Mouse (Mus musculus): ENCODE data around the gene Slfn4. TPM values are rescaled to one million over a fixed set of nuclear protein-coding genes. Genes with fewer than 3 reads are reported as not detected.
A peak's percentile ranks its signal among the peaks of the same experiment; 100 is the strongest.
"Not testable (repeated sequence)": the region's sequence is repeated elsewhere in the genome, so short reads cannot be mapped to it uniquely, and the experiment has no call there.

The Slfn4 gene
- polyA plus RNA-seq (2015; fragmentation: Nextera tagmentation; extraction: Ambion mirVana) = 0.06 and 0.08 TPM in 2 replicates

DNA sequence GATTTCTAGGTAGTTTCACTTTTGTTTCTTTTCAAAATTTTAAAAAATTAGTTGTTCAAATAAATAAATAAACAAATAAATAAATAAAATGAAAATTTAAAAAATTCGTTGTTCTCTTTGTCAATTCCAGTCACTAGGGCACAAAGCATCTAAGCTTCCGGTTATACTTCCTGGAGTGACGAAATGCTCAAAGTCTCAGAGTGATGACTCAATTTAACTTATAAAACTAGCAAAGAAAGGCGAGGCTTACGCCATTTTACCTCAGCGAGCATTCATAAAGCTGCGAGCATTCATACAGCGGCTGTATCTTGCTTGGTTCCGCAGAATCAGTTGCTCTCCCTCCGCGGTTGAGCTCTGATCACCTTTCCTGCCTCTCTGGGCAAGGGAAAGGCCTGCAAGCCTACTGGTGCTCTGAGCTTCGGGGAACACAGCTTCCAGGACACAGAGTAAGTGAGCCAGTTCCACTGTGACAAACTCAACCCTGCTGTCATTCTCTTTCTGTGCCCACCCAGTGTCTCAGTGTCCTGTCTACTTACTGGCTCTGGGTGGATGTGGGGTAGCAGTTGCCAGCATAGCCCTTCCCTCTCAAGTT lies at the start of gene Slfn4:
TSS of gene Slfn4 (plus strand) at position 239 of the 592 bp plus-strand sequence.
- Histone ChIP-seq H3K9me3 (replicated peaks) (no peaks in the 10 kb centered on the region), H3K9ac (no peak within 1 kb of the TSS), H3K27ac (no peak within 1 kb of the TSS), H3K4me3 (replicated peaks) (no peak within 1 kb of the TSS), H3K36me3 (no peaks in the 10 kb centered on the region), H3K4me2 (no peak within 1 kb of the TSS), H3K27me3 (no peaks in the 10 kb centered on the region), H3K4me1 (replicated peaks) (no peaks in the 10 kb centered on the region)
- no peak for ATAC-seq (ENCODE audit: low read depth)
- DNase-seq = no peak
- 66% methylated on average over 12 of the region's 12 CpGs for WGBS (ENCODE audit: insufficient replicate concordance)

DNA sequence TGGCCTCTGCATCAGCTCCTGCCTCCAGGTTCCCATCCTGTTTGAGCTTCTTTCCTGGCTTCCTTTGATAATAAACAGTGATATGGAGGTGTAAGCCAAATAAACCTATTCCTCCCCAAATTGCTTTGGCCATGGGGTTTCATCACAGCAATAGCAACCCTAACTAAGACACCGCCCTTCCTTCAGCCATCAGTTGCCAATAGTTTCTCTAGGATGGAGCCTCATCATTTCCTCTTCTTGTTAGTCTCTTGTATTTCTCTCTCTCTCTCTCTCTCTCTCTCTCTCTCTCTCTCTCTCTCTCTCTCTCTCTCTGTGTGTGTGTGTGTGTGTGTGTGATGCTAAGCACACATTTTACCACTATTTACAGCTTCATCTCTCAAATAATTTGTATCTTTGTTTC lies 49.4 kb upstream of the Slfn4 start:
- not testable (repeated sequence) for H3K27ac ChIP-seq; H3K4me3 ChIP-seq (replicated peaks); ATAC-seq (ENCODE audit: low read depth); H3K36me3 ChIP-seq; H3K4me2 ChIP-seq; H3K27me3 ChIP-seq; H3K9ac ChIP-seq; H3K9me3 ChIP-seq (replicated peaks); H3K4me1 ChIP-seq (replicated peaks); DNase-seq
- 100% methylated on average over 1 of the region's 1 CpGs for WGBS (ENCODE audit: insufficient replicate concordance)

DNA sequence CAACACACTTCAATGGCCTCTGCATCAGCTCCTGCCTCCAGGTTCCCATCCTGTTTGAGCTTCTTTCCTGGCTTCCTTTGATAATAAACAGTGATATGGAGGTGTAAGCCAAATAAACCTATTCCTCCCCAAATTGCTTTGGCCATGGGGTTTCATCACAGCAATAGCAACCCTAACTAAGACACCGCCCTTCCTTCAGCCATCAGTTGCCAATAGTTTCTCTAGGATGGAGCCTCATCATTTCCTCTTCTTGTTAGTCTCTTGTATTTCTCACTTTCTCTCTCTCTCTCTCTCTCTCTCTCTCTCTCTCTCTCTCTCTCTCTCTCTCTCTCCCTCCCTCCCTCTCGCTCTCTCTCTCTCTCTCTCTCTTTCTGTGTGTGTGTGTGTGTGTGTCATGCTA lies 37.7 kb upstream of the Slfn4 start:
- WGBS (ENCODE audit: insufficient replicate concordance) = 80% methylated on average over 1 of the region's 2 CpGs
- not testable (repeated sequence) for DNase-seq; H3K36me3 ChIP-seq; H3K27ac ChIP-seq; H3K27me3 ChIP-seq; H3K9ac ChIP-seq; ATAC-seq (ENCODE audit: low read depth); H3K4me1 ChIP-seq (replicated peaks); H3K4me2 ChIP-seq; H3K9me3 ChIP-seq (replicated peaks); H3K4me3 ChIP-seq (replicated peaks)

DNA sequence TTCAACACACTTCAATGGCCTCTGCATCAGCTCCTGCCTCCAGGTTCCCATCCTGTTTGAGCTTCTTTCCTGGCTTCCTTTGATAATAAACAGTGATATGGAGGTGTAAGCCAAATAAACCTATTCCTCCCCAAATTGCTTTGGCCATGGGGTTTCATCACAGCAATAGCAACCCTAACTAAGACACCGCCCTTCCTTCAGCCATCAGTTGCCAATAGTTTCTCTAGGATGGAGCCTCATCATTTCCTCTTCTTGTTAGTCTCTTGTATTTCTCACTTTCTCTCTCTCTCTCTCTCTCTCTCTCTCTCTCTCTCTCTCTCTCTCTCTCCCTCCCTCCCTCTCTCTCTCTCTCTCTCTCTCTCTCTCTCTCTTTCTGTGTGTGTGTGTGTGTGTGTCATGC lies 26.0 kb upstream of the Slfn4 start:
- WGBS (ENCODE audit: insufficient replicate concordance) = no CpG with 5 or more reads among the region's 1 CpGs
- H3K4me3 ChIP-seq (replicated peaks); H3K4me1 ChIP-seq (replicated peaks); H3K9me3 ChIP-seq (replicated peaks); DNase-seq; H3K4me2 ChIP-seq; H3K27ac ChIP-seq; ATAC-seq (ENCODE audit: low read depth); H3K36me3 ChIP-seq; H3K27me3 ChIP-seq; H3K9ac ChIP-seq: not testable (repeated sequence)

DNA sequence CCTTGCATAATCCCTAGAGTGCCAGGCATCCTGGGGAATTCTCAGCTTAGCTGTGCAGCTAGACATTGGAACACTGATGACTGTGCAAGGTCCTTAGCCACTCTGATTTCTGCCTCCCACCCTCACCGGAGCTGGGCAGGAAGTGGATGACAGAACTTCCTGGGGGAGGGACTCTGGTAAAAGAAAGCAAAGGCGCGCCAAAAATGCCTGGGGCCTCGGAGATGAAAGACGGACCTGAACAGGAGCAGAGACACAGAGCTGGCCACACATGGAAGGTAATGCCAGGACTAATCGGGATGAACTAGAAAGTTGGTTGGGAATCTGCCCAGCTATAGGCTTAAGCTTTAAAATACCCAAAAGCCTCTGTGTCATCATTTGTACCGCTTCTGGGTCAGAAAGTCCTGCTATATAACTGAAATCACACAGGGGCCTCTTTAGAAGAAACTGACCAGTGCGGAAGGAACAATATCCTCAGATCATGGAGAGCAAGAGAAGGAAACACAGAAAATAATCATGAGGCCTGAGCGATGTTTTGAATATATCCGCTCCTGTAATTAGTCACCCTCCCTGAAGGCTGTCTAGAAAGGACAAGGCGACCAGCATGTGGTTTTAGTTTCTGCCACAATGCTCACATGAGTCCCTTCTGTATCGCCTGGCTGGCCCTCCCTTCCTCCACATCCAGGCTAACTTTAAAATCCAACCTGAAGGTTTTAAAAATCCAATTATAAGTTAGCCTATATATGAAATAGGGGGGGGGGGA lies 16.3 kb downstream of the Slfn4 start, which contains the start of gene Slfn3:
TSS of gene Slfn3 (plus strand) at position 197 of the 760 bp plus-strand sequence.
- DNase-seq = no peak
- WGBS (ENCODE audit: insufficient replicate concordance) = 36% methylated on average over 12 of the region's 12 CpGs

DNA sequence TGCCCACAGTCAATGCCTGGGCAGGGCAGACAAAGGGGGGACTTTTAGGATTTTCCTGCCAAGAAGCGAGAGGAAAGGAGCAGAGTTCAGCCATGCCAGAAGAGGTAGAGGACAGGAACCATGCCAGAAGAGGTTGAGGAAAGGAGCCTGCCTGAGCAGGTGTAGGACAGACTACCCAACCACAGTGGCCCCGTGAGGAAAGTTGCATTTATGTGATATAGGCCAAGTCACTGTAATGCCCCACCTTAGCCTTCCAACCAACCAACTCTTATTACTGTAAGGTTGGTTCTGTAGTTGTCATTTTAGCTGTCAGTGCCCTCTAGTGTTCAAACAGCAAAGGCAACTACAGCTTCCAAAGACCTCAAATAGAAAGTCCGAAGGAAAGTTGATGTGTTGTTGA lies 17.0 kb downstream of the Slfn4 start:
- peaks cover 7% of the 10 kb centered on the region for H3K4me1 ChIP-seq (replicated peaks)
- WGBS (ENCODE audit: insufficient replicate concordance) = 34% methylated on average over 3 of the region's 3 CpGs
- peak overlapping the region; percentile 57 for H3K9ac ChIP-seq
- DNase-seq (no peak), ATAC-seq (ENCODE audit: low read depth) (peak; percentile 89)
- no peaks in the 10 kb centered on the region for H3K27me3 ChIP-seq
- H3K4me3 ChIP-seq (replicated peaks) = peak overlapping the region; percentile 52
- H3K4me2 ChIP-seq = peak overlapping the region; percentile 64
- H3K36me3 ChIP-seq = no peaks in the 10 kb centered on the region
- H3K27ac ChIP-seq = peak overlapping the region; percentile 48; the same call in 1 of the 2 replicates
- no peaks in the 10 kb centered on the region for H3K9me3 ChIP-seq (replicated peaks)

More for the DNA sequence above, 16.3 kb downstream of the Slfn4 start, which contains the start of gene Slfn3:
- peaks cover 7% of the 10 kb centered on the region for H3K4me1 ChIP-seq (replicated peaks)
- H3K9ac ChIP-seq = peak within 1 kb of the TSS; percentile 57
- H3K27me3 ChIP-seq = no peaks in the 10 kb centered on the region
- H3K36me3 ChIP-seq = no peaks in the 10 kb centered on the region
- peak; percentile 58 for ATAC-seq (ENCODE audit: low read depth)
- H3K9me3 ChIP-seq (replicated peaks) = no peaks in the 10 kb centered on the region
- H3K27ac ChIP-seq = peak within 1 kb of the TSS; percentile 48
- peak within 1 kb of the TSS; percentile 52 for H3K4me3 ChIP-seq (replicated peaks)
- peak within 1 kb of the TSS; percentile 64 for H3K4me2 ChIP-seq

DNA sequence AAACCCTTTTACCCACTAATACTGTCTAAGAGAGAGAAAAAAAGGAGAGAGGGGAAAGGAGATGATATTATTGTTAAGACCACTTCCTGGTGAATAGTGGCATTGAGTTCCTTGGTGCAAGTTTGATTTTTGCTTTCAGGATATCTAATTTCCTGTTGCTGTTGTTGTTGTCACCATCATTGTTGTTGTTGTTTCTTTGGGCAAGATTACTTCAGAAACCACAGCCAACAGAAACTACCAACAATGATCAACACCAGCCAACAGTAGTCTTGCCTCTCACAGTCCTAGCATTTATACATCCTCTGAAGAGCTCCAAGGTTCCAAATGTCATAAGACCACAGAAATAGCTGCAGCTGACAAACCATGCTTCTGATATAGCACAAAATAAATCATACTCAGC lies 30.0 kb downstream of the Slfn4 start:
- H3K9me3 ChIP-seq (replicated peaks) = no peaks in the 10 kb centered on the region
- no peak overlapping the region for H3K4me3 ChIP-seq (replicated peaks)
- DNase-seq (no peak), ATAC-seq (ENCODE audit: low read depth) (no peak)
- H3K4me2 ChIP-seq = no peak overlapping the region
- no peaks in the 10 kb centered on the region for H3K4me1 ChIP-seq (replicated peaks)
- no peak overlapping the region for H3K9ac ChIP-seq
- no peaks in the 10 kb centered on the region for H3K27me3 ChIP-seq
- no peak overlapping the region for H3K27ac ChIP-seq
- 0 out of 2 replicates have a peak, but pooled peaks cover 7% of the 10 kb centered on the region for H3K36me3 ChIP-seq

DNA sequence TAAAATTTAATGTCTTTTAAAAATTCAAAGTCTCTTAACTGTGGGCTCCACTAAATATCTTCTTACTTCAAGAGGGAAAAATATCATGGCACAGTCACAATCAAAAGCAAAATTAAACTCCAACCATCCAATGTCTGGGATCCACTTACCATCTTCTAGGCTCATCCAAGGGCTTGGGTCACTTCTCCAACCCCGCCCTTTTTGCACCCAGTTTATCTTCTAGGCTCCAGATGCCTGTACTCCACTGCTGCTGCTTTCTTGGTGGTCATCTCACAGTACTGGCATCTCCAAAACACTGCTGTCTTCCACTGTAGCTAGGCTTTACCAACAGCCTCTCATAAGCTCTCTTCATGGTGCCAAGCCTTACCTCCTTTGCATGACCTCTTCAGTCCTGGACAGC lies 41.1 kb downstream of the Slfn4 start:
- no peak overlapping the region for H3K27ac ChIP-seq
- WGBS (ENCODE audit: insufficient replicate concordance) = 53% methylated on average over 1 of the region's 1 CpGs
- ATAC-seq (ENCODE audit: low read depth) = no peak

DNA sequence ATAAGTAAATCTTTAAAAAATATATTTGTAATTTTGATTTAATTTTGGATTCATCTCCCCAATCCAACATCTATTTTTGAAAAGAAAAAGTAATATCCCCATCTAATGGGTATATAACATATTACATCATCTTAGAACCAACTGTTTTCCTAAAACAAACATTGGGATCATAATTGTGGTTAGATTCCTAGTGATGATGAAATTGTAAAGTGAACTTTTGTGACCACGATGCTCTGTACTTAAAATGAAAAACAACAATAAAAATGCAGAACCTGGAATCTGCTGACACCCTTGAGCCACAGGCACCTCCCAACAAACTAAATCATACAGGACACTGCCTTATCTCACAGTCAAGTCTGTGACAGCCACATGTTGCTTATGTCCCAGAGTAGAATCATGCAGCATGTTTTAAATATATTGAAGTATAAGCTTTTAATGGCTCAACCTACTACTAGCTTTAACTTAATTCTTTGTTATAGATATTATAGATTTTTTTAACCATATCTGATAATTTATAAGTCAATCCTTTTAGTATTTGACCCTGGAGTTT lies 46.4 kb downstream of the Slfn4 start:
- H3K4me2 ChIP-seq = no peak overlapping the region
- WGBS (ENCODE audit: insufficient replicate concordance) = 61% methylated on average over 1 of the region's 1 CpGs
- no peak for ATAC-seq (ENCODE audit: low read depth)

More for the DNA sequence above, 41.1 kb downstream of the Slfn4 start:
- H3K4me1 ChIP-seq (replicated peaks) = peaks cover 4% of the 10 kb centered on the region; the same call in 1 of the 2 replicates
- H3K4me3 ChIP-seq (replicated peaks) = no peak overlapping the region
- H3K9ac ChIP-seq = no peak overlapping the region
- H3K9me3 ChIP-seq (replicated peaks) = no peaks in the 10 kb centered on the region
- peaks cover 5% of the 10 kb centered on the region for H3K36me3 ChIP-seq
- no peaks in the 10 kb centered on the region for H3K27me3 ChIP-seq
- no peak overlapping the region for H3K4me2 ChIP-seq
- no peak for DNase-seq

DNA sequence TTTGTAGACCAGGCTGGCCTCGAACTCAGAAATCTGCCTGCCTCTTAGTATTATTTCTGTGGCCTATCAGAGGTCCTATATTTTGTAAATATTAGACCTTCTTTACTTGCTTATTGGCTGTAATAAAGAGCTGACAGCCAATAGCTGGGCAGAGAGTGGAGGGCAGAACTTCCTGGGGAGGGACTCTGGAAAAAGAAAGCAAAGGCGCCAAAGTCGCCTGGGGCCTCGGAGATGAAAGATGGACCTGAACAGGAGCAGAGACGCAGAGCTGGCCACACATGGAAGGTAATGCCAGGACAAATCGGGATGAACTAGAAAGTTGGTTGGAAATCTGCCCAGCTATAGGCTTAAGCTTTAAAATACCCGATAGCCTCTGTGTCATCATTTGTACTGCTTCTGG lies 48.4 kb downstream of the Slfn4 start:
- peaks cover 18% of the 10 kb centered on the region for H3K36me3 ChIP-seq
- no peaks in the 10 kb centered on the region for H3K9me3 ChIP-seq (replicated peaks)
- peak overlapping the region; percentile 63 for H3K4me2 ChIP-seq
- H3K4me1 ChIP-seq (replicated peaks) = peaks cover 19% of the 10 kb centered on the region; the same call in 1 of the 2 replicates
- peak; percentile 11 for DNase-seq
- H3K27ac ChIP-seq = peak overlapping the region; percentile 84
- 36% methylated on average over 7 of the region's 7 CpGs for WGBS (ENCODE audit: insufficient replicate concordance)
- H3K4me3 ChIP-seq (replicated peaks) = peak overlapping the region; percentile 68
- peak overlapping the region; percentile 61 for H3K9ac ChIP-seq
- peak; percentile 71 for ATAC-seq (ENCODE audit: low read depth)
- H3K27me3 ChIP-seq = no peaks in the 10 kb centered on the region

More for the DNA sequence above, 46.4 kb downstream of the Slfn4 start:
- Histone ChIP-seq H3K27me3 (no peaks in the 10 kb centered on the region), H3K27ac (no peak overlapping the region), H3K4me1 (replicated peaks) (peaks cover 9% of the 10 kb centered on the region; the same call in 1 of the 2 replicates), H3K9me3 (replicated peaks) (no peaks in the 10 kb centered on the region), H3K36me3 (peaks cover 7% of the 10 kb centered on the region), H3K9ac (no peak overlapping the region), H3K4me3 (replicated peaks) (no peak overlapping the region)
- no peak for DNase-seq

DNA sequence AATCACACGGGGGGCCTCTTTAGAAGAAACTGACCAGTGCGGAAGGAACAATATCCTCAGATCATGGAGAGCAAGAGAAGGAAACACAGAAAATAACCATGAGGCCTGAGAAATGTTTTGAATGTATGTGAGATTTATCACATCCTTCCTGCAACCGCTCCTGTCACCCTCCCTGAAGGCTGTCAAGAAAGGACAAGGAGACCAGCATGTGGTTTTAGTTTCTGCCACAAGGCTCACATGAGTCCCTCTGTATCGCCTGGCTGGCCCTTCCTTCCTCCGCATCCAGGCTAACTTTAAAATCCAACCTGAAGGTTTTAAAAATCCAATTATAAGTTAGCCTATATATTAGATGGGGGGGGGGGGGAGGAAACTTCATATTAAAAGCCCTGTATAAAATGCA lies 48.8 kb downstream of the Slfn4 start:
- Histone ChIP-seq H3K27ac (peak overlapping the region; percentile 84), H3K36me3 (peaks cover 20% of the 10 kb centered on the region), H3K4me2 (peak overlapping the region; percentile 63), H3K4me1 (replicated peaks) (peaks cover 19% of the 10 kb centered on the region; the same call in 1 of the 2 replicates), H3K9ac (peak overlapping the region; percentile 61), H3K4me3 (replicated peaks) (peak overlapping the region; percentile 68)
- ATAC-seq (ENCODE audit: low read depth) = peak; percentile 57; the same call in 1 of the 2 replicates
- not testable (repeated sequence) for DNase-seq; H3K9me3 ChIP-seq (replicated peaks); H3K27me3 ChIP-seq
- 32% methylated on average over 5 of the region's 5 CpGs for WGBS (ENCODE audit: insufficient replicate concordance)

Measured in liver, embryonic 13.5 days (tissue).